Mouse (Mus musculus) cerebellum, adult 2 months (tissue): Measurements from ENCODE around the gene Ibsp.

Experiments
- CTCF ChIP-seq: fragments of 200-500 bp; IDR thresholded peaks from 2 replicates; pipeline ENCODE4 v1.5.1; 2011; ENCODE audit warnings: low read depth, mild to moderate bottlenecking, control low read depth, low read length, moderate library complexity, borderline replicate concordance; ENCODE audit not compliant: insufficient read depth
- POLR2A ChIP-seq: fragments of 200-500 bp; IDR thresholded peaks from 2 replicates; pipeline ENCODE4 v1.6.1; 2011; ENCODE audit warnings: low read length, control low read depth, borderline replicate concordance; ENCODE audit not compliant: insufficient read depth

GRCm38 (mm10) chr5:104326884-104327283 lies 27.9 kb downstream of the Ibsp start:
- TF ChIP-seq POLR2A (no peak), CTCF (no peak)
